Mouse (Mus musculus) limb, embryonic 14.5 days (tissue): Measurements from ENCODE around the gene Rcc2. TPM values are rescaled to one million over a fixed set of nuclear protein-coding genes. Genes with fewer than 3 reads are reported as not detected.

ENCODE experiments used
- ATAC-seq: fragments of 200-750 bp; cut with Nextera tagmentation; 2 replicates; pipeline ENCODE4 v1.8.0; 2017; ENCODE audit warnings: low read depth, moderate number of reproducible peaks, moderate TSS enrichment; ENCODE audit not compliant: low FRiP score
- DNase-seq: peaks from one replicate; pipeline ENCODE4 v3.0.0-alpha.2; 2015; ENCODE audit warnings: low spot score
- H3K27ac ChIP-seq: fragments of 300-500 bp; sonication (generic); replicated peaks from 2 replicates; pipeline ENCODE4 v1.5.1; 2014; ENCODE audit warnings: low read depth, mild to moderate bottlenecking, low read length, moderate library complexity, mixed read lengths
- H3K27me3 ChIP-seq: fragments of 300-500 bp; sonication (generic); 2 replicates; pipeline ENCODE4 v1.6.1; 2014; ENCODE audit warnings: low read length, mixed read lengths; ENCODE audit not compliant: control insufficient read depth, insufficient read depth
- H3K36me3 ChIP-seq: fragments of 300-500 bp; sonication (generic); 2 replicates; pipeline ENCODE4 v1.6.1; 2014; ENCODE audit warnings: mild to moderate bottlenecking, low read length, moderate library complexity, mixed read lengths; ENCODE audit not compliant: control insufficient read depth, insufficient read depth
- H3K4me1 ChIP-seq: fragments of 300-500 bp; sonication (generic); 2 replicates; pipeline ENCODE4 v1.6.1; 2014; ENCODE audit warnings: antibody characterized with exemption, low read length, mixed read lengths; ENCODE audit not compliant: control insufficient read depth, insufficient read depth
- H3K4me2 ChIP-seq: fragments of 300-500 bp; sonication (generic); replicated peaks from 2 replicates; pipeline ENCODE4 v1.6.1; 2014; ENCODE audit warnings: low read depth, mild to moderate bottlenecking, low read length, moderate library complexity; ENCODE audit not compliant: severe bottlenecking
- H3K4me3 ChIP-seq: fragments of 300-500 bp; sonication (generic); replicated peaks from 2 replicates; pipeline ENCODE4 v1.5.1; 2014; ENCODE audit warnings: low read length
- H3K9ac ChIP-seq: fragments of 300-500 bp; sonication (generic); 2 replicates; pipeline ENCODE4 v1.6.1; 2014; ENCODE audit warnings: mild to moderate bottlenecking, low read depth, low read length, moderate library complexity; ENCODE audit not compliant: severe bottlenecking
- H3K9me3 ChIP-seq: fragments of 300-500 bp; sonication (generic); 2 replicates; pipeline ENCODE4 v1.6.1; 2016; ENCODE audit warnings: low read length; ENCODE audit not compliant: control insufficient read depth
- POLR2A ChIP-seq: fragments of 200-500 bp; IDR thresholded peaks from 2 replicates; pipeline ENCODE4 v1.8.0; 2012; ENCODE audit warnings: inconsistent platforms, mild to moderate bottlenecking, moderate library complexity, borderline replicate concordance; ENCODE audit not compliant: insufficient read depth, insufficient read length; ENCODE audit errors: extremely low read depth
- WGBS: fragments of 180-500 bp; shearing (Covaris S2); extraction: QIAGEN DNeasy Blood & Tissue Kit; methylation state at CpG from one replicate; pipeline ENCODE4 v1.1.7; 2014; 5-methylcytosine and 5-hydroxymethylcytosine counted together
- polyA plus RNA-seq, 2 experiments: library from polyadenylated mRNA; depleted of rRNA in 1 of 2; stranded (reverse) in 1 of 2; unstranded in 1 of 2; fragments of >200 nt; fragmentation: Nextera tagmentation in 1 of 2; extraction: Ambion mirVana in 1 of 2; gene quantifications; 2 replicates each; pipeline versions ENCODE4 v1.2.1 to v1.2.3; 2012 to 2014

The Rcc2 gene
- polyA plus RNA-seq, 2 experiments: 47.8 to 119 TPM

DNA sequence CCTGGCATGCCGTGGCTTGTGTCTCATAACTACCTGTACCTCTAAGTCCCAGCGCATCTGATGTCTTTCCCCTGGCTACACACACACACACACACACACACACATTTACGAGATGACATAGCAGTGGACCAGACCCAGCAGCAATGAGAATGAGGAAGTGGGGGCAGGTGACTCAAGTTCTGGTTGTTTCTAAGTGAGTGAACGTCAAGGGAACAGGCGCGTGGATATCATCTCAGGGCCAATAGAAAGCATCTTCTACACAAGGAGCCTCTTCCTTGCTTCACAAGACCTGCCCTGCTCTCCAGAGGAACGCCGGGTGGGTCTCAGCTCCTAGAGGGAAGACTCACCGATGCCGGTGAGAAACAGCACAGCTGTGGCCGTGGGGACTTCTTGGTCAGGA is 40.3 kb downstream of the Rcc2 start:
- DNase-seq: no peak
- H3K27ac ChIP-seq: no peak overlapping the region
- WGBS: 80% methylated on average over 11 of the region's 11 CpGs

DNA sequence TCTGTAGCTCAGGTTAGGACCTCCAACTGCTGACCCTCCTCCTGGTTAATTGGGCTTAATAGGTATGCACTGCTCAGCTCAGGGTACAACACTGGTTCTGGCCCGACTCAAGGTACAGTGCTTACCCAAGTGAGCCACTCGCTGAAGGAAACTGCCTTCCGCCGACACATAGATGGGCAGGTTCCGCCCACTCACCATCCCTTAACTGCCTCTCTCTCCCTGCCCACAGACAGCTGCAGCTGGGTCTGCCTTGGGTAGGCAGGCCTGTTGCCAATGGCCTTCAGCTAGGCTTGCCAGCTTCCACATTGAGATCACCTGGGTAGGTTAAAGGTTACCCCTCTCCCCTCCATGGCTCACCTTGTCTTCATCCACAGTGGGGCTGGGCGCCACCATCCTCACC is 41.1 kb downstream of the Rcc2 start:
- 83% methylated on average over 6 of the region's 6 CpGs for WGBS
- Histone ChIP-seq H3K27me3 (no peaks in the 10 kb centered on the region), H3K4me3 (no peak overlapping the region), H3K9ac (no peak overlapping the region), H3K4me2 (no peak overlapping the region), H3K4me1 (no peaks in the 10 kb centered on the region), H3K9me3 (no peaks in the 10 kb centered on the region), H3K36me3 (no peaks in the 10 kb centered on the region), H3K27ac (no peak overlapping the region)
- DNase-seq (no peak), ATAC-seq (no peak)
- no peak for TF ChIP-seq POLR2A

More for the DNA sequence above, 40.3 kb downstream of the Rcc2 start:
- Histone ChIP-seq H3K4me3 (no peak overlapping the region), H3K9ac (no peak overlapping the region), H3K4me2 (no peak overlapping the region), H3K4me1 (no peaks in the 10 kb centered on the region), H3K9me3 (no peaks in the 10 kb centered on the region), H3K36me3 (no peaks in the 10 kb centered on the region), H3K27me3 (no peaks in the 10 kb centered on the region)
- no peak for ATAC-seq
- no peak for TF ChIP-seq POLR2A

DNA sequence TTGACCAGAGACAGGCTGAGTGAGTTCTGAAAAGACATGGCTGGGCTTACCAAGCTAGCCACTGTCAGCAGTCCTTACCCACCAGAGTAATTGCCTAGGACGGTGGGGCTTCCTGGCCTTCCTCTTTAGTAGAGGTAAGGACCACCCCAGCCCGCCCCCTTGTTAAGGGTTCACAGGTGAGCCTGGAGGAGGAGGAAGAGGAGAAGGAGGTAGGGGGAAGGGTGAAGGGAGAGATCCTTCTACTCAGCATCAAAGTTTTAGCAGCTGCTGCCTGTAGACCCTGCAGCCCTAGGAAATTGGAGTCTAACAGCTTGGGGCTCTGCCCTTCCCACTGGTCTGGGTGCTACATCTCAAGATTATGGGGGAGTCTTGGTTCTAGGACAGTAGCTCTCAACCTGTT is 42.2 kb downstream of the Rcc2 start, which contains the start of gene Padi6:
TSS of gene Padi6 (minus strand) at position 101 of the 400 bp plus-strand sequence.
- ATAC-seq: no peak
- WGBS: 66% methylated on average over 2 of the region's 2 CpGs

DNA sequence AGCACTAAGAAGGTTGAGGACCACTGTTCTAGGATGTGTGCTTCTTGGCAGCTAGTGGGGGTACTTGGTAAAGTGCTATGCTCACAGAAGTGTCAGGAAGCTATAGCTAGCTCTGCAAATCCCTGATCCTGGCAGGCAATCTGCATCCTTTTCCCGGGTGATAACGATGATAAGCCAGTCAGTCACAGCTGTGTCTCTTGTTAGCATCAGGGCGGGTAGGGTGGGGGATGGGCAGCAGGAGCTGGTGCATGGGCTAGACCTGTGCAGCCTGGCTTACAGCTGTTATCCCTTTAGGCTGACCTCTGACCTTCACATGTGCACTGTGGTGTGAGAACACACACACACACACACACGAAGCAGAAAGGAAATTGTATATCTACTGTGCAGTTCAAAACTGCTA is 42.7 kb downstream of the Rcc2 start:
- Histone ChIP-seq H3K4me2 (no peak overlapping the region), H3K4me3 (no peak overlapping the region), H3K27me3 (no peaks in the 10 kb centered on the region), H3K36me3 (no peaks in the 10 kb centered on the region), H3K9ac (no peak overlapping the region), H3K27ac (no peak overlapping the region), H3K4me1 (peaks cover 4% of the 10 kb centered on the region; the same call in 1 of the 2 replicates), H3K9me3 (no peaks in the 10 kb centered on the region)
- no peak for TF ChIP-seq POLR2A
- WGBS: 50% methylated on average over 4 of the region's 4 CpGs
- no peak for ATAC-seq
- DNase-seq: no peak

More for the DNA sequence above, 42.2 kb downstream of the Rcc2 start, which contains the start of gene Padi6:
- Histone ChIP-seq H3K36me3 (no peaks in the 10 kb centered on the region), H3K4me2 (no peak within 1 kb of the TSS), H3K27ac (no peak within 1 kb of the TSS), H3K9ac (no peak within 1 kb of the TSS), H3K4me1 (no peaks in the 10 kb centered on the region), H3K4me3 (no peak within 1 kb of the TSS), H3K27me3 (no peaks in the 10 kb centered on the region), H3K9me3 (no peaks in the 10 kb centered on the region)
- no peak for DNase-seq
- no peak for TF ChIP-seq POLR2A

DNA sequence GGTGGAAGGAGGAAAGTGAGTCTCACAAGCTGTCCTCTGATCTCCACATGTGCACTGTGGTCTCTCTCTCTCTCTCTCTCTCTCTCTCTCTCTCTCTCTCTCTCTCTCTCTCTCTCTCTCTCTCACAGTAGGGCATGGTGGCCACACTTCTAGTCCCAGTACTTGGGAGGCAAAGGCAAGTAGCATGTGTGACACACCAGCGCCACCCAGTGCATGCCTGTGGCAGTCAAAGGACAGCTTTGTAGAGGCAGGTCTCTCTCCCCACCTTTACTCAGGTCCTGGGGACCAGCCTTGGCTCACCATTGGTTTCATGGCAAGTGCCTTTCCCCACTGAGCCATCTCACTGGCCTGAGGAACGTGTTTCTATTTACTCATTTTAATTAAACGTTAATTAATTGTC is 44.3 kb downstream of the Rcc2 start:
- WGBS: 13% methylated on average over 3 of the region's 3 CpGs
- no peak for DNase-seq

More for the DNA sequence above, 44.3 kb downstream of the Rcc2 start:
- no peak overlapping the region for H3K27ac ChIP-seq
- no peak for ATAC-seq
- TF ChIP-seq POLR2A: no peak
- no peak overlapping the region for H3K4me3 ChIP-seq
- no peaks in the 10 kb centered on the region for H3K27me3 ChIP-seq
- H3K4me1 ChIP-seq: peaks cover 4% of the 10 kb centered on the region; the same call in 1 of the 2 replicates
- H3K9ac ChIP-seq: no peak overlapping the region
- H3K36me3 ChIP-seq: no peaks in the 10 kb centered on the region
- H3K9me3 ChIP-seq: no peaks in the 10 kb centered on the region
- no peak overlapping the region for H3K4me2 ChIP-seq
